Mouse (Mus musculus) cerebellum, adult (tissue): ENCODE measurements around the gene Senp7.
"Not testable (repeated sequence)": the region's sequence is repeated elsewhere in the genome, so short reads cannot be mapped to it uniquely, and the experiment has no call there.

Experiments
- ATAC-seq: cut with Nextera tagmentation; 2 replicates; pipeline ENCODE4 v1.9.2; 2017; ENCODE audit warnings: mild to moderate bottlenecking, moderate library complexity, mixed read lengths; ENCODE audit not compliant: insufficient number of reproducible peaks, low FRiP score, low TSS enrichment

Gene Senp7

DNA sequence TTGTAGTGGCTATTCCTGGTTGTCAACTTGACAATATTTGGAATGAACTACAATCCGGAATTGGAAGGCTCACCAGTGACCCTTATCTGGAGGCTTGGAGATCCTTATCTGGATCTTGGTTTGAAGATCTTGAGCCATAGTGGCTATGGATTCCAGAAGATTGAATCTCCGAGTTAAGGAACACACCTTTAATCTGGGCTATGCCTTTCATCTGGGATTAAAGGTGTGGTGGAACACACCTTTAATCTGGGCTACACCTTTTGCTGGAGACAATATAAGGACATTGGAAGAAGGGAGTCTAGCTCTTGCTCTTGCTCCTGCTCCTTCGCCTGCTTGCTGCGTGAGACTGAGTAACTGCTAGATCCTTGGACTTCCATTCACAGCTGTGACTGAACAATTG, at the start of gene Senp7:
Senp7 (plus strand) TSS at position 301 of the 400 bp plus-strand sequence.
- not testable (repeated sequence) for ATAC-seq

DNA sequence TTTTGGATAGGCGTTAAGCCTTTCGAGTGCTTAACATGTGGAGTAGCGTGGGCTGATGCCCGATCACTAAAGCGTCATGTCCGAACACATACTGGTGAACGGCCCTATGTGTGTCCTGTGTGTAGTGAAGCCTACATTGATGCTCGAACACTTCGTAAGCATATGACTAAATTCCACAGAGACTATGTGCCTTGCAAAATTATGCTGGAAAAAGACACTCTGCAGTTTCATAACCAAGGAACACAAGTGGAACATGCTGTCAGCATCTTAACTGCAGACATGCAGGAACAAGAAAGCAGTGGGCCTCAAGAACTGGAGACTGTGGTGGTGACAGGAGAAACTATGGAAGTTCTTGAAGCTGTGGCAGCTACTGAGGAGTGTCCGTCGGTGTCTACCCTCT, 41.3 kb upstream of the Senp7 start:
- ATAC-seq = no peak

DNA sequence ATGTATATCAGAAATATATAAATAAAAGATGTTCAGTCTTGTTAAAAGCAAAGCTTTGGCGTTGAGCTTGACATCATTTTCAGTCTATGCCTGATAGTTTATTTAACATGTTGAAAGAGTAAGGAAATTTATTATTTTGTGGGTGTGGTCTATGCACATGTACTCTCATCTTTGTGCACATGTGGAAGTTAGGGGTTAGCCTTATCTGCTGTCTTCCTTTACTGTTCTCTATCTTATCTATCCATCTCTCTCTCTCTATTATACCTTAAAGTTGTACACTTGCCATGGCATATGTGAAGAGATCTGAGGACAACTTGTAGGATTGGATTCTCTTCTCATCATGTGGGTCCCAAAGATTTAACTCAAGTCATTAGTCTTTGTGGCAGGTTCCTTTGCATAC, 39.3 kb upstream of the Senp7 start:
- ATAC-seq = no peak

DNA sequence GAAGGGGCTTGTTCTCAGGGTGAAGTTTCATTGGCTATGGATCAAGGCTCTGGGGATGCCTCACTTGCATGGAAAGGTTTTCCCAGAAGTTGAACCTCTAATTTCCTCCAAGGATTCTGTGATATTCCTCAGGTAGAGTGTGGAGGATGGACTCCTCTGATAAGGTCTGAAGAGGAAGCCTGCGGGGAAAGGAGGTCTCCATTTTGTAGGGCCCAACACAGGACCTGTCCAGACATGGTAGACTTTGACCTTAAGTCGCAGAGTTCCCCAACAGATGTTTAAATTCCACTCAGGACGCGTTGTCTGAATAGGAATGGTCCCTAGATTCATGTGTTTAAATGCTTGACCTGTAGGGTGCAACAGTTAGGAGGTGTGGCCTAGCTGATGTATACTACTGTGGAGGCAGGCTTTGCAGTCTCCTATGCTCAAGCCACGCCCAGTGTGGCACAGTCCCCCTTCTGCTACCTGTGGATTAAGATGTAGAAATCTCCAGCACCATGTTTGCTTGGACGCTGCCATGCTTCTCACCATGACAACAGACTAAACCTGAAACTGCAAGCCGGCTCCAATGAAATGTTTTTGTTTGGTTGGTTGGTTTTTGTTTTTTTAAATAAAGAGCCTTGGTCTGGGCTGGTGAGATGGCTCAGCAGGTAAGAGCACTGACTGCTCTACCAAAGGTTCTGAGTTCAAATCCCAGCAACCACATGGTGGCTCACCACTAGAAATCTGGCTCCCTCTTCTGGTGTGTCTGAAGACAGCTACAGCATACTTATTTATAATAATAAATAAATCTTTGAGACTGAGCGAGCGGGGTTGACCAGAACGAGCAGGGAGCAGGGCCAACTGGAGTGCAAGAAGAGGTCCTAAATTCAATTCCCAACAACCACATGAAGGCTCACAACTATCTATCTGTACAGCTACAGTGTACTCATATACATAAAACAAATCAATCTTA, 35.1 kb upstream of the Senp7 start:
- no peak for ATAC-seq

DNA sequence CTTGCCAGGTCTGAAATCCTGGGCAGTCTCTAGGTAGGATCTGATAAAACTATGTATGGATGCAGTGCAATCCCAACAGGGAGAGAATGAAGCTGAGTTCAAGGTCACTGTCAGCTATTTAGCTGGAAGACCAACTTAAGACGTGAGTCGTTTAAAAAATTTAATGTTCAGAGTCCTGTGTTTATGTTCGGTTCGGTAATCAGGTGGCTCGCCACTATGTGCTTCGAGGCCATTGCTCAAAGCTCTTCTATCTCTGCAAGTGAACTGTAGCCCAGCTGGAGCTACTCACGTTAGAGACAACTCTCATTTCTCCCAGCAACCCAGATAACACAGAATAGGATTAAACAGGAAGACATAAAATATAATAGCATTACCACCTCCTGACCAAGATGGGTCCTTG, 34.1 kb upstream of the Senp7 start:
- no peak for ATAC-seq

DNA sequence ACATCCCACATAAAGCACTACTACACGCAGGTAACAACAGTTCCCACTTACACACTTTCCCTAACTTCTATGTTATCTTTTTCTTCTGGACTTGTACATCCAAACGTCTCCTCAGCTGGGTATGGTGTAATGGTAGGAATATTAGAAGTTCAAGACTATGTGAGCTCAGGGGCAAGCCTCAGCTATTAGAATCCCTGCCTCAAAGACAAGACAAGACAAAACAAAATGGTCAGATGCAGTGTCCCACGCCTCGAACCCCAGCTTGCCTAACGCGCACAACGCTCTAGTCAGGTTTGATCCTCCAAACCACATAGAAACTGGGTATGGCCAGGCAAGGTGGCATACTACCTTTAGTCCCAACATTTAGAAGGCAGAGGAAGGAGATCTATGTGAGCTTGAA, 28.5 kb upstream of the Senp7 start:
- ATAC-seq = no peak

DNA sequence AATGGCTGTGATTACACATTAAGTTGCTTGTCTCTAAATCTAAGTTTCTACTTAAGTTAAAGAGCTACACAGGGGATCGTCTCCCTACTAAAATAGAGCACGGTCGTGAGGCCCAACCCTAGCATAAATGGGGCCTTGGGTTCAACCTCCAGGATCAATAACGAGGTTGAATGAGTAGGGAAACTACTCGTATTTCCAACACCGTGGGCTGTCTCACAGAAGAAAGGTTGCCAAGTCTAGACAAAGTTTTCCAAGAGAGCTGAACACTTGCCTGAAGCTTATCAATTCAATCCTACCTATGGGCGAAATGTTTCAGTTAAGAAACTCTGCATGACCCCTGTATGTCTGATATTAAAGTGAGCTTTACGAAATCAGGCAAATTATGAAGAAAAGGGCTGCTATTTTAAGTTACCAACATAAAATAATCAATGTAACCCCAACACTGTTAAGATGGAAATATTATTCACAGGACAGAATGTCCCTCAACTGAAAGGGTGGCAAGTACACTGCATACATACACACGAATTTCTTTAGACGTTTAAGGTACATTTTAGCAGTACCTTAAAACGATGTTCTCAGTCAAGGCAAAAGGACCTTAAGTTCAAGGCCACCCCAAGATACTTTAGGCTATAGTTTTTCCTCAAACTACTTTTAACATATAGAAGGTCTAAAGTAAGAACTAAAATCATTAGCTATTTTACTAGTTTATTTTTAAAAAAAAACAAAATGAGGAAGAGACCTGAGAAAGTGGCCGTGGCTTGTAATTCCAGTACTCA, 20.1 kb upstream of the Senp7 start:
- no peak for ATAC-seq

DNA sequence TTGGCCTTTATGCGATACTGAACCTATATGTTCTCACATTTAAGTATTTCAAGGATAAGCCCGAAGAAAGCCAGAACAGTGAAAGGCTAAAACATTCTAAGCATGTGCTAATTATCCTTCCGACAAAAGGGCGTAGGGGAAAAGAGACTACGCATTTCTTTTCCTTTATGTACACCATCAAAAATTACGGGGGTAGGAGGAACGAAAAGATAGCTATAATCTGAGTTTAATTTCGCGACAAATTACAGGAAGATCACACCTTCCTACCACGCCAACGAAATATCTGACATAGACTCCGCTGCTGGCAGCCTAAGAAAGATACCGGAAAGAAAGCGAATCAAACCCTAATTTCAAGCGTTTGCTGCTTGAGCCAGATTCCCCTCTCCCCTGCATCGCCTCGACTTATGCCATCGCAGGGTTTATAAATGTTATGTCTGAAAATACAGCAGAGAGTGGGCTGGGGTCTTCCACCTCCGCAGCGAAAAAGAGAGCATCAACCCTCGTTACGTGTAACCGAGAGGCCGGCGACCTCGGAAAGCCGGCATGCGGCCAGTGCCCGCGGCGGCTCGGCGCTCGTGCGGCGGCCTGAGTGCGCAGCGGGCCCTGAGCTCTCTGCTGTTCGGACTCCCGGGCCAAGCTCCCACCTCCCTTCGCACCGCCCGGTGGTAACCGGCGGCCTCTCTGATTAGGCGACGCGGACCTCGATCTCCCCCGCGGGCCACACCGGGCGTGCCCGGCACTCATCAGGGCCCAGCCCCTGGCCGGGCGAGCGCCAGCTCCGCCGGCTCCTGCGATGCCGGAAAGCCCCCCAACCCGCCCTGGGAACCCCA, 19.2 kb upstream of the Senp7 start:
- peak; percentile 75 for ATAC-seq

DNA sequence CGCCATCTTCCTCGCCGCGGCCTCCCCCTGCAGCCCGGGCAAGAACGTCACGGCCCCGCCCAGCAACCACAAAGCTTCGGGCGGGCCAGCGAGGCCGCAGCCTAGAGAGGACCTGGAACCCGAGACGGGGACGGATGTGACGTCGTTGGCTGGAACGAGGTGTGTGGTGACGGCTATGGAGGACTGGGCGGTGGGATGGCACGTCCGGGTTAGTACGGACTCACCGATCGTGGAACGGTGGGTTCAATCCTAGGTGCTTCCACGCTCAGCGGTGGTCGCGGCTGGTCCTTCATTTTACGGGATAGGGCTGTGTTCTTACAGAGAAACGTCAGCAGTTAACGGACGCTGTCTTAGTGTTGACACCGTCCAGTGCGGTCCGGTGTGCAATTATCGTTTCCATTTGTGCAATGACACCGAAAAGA, 18.5 kb upstream of the Senp7 start, which contains the start of gene Pcnp:
Pcnp (minus strand) TSS at position 79 of the 422 bp plus-strand sequence.
- ATAC-seq = peak; percentile 99

DNA sequence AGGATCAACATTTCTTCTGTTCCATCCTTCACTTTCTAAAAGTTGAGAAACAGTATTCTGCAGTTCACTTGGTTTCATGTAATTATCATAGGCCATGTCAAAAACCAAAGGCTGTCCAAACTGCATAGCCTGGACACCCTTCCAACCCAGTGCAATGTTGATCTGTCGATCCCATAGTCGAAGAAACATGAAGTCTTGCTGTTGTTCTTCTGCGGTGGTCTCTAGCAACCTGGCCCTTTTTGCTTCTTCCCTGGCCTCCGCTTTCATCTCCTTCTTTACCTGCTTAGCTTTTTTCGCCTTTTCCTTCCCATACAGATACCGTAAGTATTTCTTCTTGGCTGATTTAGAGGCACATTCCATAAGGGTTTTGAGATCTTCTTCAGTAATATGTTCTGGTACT, 13.6 kb upstream of the Senp7 start:
- no peak for ATAC-seq

DNA sequence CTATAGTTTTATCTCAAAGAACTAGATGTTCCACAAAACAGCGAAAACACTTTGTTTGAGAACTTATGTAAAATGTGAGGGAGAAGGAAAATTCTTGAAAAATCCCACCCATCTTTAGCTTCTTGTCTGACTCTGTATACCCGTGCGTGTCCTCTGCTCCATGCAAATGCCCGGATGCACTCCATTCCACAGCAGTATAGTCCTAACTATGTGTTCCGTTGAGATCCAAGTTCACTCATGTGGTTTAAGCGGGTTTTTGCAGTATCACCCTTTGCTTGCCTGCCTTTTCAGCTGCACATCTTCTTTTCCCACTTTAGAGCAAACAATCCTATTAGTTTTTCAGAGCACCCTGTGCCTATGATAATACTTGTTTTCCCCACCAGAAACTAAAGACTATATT, 11.6 kb upstream of the Senp7 start:
- no peak for ATAC-seq

DNA sequence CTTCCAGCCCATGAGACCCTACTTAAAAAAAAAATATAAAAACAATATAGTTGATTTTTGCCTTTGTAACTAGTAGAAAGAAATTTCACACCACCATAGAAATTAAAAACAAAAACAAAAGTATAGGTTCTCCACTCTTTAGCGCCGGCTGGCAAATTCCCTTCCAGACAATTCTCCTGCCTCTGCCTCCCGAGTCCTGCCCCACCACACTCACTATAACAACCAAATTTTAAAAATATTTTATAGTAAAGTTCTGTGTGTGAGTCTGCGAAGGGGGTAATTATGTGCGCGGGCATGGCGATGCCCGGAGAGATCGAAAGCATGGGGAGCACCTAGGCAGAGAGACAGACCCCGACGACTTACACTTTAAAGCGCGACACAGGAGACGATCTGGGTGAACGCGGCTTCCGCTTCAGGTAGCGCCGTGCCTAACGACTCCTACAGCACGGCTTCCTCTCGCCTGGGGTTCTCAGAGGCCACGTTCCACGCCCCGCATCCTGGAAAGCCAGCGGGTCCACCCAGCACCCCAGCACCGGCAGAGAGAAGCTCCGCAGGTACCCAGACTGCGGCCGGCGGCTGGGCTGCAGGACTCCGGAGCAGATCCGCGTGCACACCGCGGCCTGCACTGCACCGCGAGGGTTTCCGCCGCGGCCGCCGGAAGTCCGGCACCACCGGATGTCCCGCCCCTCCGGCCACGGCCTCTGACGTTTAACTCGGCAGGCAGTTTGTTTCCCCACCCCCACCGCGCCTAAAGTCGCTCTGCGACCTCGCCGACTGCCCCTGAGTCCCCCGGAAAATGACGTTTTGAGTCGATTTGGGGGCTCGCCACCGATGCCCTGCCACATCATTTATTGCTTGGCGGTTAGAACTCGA, 10.8 kb upstream of the Senp7 start, which contains the start of gene Trmt10c:
Trmt10c (minus strand) TSS at position 682 of the 873 bp plus-strand sequence.
- peak; percentile 100 for ATAC-seq

DNA sequence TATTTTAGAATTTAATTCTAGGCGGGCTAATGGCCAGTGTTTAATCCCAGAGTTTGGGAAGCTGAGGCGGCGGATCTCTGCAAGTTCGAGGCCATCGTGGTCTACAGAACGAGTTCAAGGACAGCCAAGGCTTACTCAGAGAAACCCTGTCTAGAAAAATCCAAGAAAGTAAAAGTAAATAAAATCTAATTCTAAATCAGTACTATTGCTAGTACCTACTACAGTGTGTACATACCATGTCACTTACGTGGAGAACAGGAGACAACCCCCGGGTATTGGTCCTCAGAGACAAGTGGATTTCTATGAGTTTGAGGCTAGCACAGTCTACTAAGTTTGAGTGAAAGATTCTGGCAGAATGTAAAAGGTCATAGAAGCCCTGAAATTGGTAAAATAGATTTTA, 10.0 kb upstream of the Senp7 start:
- ATAC-seq = peak; percentile 18; the same call in 1 of the 2 replicates

DNA sequence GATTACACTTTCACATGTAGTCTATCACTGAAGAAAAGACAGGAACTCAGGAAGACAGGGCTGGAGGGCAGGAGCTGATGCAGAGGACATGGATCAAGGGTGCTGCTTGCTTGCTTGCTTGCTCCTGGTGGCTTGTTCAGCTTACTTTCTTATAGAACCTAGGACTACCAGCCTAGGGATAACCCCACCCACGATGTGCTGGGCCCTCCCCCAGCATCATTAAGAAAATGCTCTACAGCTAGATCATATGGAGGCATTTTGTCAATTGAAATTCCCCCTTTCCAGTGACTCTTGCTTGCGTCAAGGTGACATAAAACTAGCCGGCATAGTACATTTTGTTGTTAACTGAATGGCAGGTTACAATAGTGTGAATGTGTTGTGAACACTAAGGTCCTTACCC, 7.8 kb downstream of the Senp7 start:
- ATAC-seq = no peak

DNA sequence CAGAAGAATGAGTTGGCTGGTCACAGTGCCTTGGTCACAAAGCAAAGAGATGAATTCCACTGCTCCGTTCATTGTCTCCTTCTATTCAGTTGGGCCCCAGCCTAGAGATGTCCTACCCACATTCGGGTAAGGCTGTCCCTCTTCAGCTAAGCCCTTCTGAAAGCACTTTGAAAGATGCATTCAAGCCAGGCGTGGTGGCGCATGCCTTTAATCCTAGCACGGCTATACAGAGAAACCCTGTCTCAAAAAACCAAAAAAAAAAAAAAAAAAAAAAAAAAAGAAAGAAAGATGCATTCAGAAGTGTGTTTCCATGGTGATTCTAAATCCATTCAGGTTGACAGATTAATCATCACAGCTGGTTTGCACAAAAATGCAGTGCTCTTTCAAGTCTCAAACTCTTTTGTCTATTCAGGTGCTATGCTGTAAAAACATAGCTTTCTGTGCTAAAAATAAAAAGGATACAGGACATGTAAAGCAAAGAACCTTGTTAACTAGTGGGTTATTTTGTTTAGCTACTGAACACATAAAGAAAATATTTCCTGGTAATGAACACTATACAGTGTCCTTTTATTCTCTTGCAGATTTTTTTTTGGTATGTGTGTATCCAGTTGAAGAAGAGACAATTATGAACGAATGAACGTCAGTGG, 8.9 kb downstream of the Senp7 start:
- no peak for ATAC-seq

DNA sequence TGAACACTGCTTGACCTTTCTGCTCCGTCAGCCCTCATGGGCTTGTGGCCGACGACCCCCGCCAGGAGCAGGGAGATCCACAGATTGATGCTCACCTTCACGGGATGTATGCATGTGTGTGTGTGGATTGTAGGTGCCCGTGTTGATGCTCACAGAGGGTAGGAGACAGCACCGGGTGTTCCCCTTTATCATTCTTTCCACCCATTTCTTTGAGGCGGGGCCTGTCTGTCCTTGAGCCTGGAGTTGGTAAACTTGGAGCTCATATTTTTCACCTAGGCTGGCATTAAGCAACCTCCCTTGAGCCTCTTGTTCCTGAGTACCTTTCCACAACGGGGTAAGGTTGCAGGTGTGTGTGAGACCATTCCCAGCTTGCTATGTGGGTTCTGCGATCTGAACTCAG, 10.0 kb downstream of the Senp7 start:
- ATAC-seq = no peak

DNA sequence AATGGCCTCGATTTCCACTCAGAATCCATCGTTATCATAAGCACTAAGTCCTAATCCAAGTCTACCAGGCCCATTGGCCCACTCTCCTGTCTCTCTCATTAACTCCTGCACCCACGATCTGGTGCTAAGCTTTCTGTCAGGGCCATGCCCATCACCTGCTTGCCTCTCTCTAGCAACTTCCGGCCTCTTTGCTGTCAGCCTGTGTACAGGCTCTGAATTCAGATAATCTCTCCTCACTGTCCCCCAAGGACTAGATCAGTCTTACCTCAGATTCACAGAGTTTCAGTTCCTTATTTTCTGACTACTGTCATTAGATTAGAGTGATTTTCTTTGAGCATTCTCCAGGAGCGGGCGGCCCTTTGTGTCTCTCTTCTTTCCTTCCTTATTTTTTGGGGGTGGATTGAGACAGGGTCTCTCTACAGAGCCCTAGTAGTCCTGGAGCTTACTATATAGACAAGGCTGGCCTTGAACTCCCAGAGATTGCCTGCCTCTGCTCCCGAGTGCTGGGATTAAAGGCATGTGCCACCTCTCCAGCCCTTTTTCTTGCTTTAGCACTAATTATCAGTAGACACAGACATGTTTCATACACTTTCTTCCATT, 14.0 kb downstream of the Senp7 start:
- no peak for ATAC-seq

DNA sequence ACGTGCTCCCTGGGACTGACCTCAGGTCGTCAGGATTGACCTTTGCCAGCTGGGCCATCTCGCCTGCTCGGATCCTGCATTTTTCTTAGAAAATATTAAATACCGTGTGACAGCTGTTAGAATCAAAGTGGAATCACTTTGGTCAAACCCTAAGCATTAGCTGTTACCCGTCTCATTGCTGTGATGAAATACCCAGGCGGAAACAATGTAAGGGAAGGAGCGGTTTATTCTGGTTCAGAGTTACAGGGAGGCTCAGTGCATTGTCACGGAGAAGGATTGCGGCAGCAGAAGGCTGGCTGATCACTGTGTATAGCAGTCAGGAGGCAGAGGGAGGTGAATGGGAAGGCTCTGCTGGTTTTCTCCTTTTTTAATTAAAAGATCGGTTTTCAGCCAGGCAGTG, 14.8 kb downstream of the Senp7 start:
- no peak for ATAC-seq
